Comparison of ENCODE assay signal across 8 mouse cellular contexts in the genomic region with DNA sequence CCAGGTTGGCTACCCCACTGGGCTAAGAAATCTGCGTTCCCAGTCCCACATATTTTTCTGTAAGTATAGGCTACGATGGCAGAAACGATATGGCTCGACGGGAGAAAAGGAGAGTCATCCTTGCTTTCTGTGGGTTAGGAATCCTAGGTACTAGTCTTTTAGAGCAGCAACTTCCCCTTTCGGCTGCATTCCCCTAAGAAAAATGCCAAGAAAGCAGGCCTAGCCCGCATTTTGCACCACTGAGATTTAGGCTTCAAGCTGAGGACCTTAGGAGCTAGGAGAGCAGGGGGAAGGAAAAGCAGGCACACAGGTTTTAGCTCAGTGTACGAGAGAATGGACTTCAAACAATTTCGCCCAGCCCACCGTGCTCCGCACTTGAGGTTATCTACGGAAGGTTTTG. TPM values are rescaled to one million over a fixed set of nuclear protein-coding genes. Genes with fewer than 3 reads are reported as not detected.
DNase-seq lines count a peak whose midpoint lies in the region; ATAC-seq lines count a peak whose summit lies in the region.

No protein-coding gene starts in this region.

- peak overlapping the region; percentile 68 for H3K9ac ChIP-seq in embryonic facial prominence, embryonic 12.5 days
- peak overlapping the region; percentile 31; the same call in 1 of the 2 replicates for H3K9ac ChIP-seq in midbrain, embryonic 15.5 days

- ATAC-seq in embryonic facial prominence, embryonic 12.5 days (ENCODE audit: insufficient number of reproducible peaks, insufficient read depth, low FRiP score, low TSS enrichment) = no peak
- no peak for ATAC-seq in midbrain, embryonic 15.5 days (replicated peaks)

- peak; percentile 12 for DNase-seq in cerebellum, adult 9-10 months
- DNase-seq in cerebellum, adult 11 months = no peak
- peak; percentile 47 for DNase-seq in 416B (ENCODE audit: low read depth)
- DNase-seq in kidney, postnatal 10 days = peak; percentile 4
- DNase-seq in spleen, postnatal 4 days (ENCODE audit: low spot score in 2 of 2) = no peak
- no peak for DNase-seq in adrenal gland, postnatal 10 days

- H3K4me2 ChIP-seq in embryonic facial prominence, embryonic 12.5 days (replicated peaks) = peak overlapping the region; percentile 47
- H3K4me2 ChIP-seq in midbrain, embryonic 15.5 days = peak overlapping the region; percentile 53

- peaks cover 4% of the 10 kb centered on the region; the same call in 1 of the 2 replicates for H3K4me1 ChIP-seq in embryonic facial prominence, embryonic 12.5 days
- H3K4me1 ChIP-seq in midbrain, embryonic 15.5 days = peaks cover 14% of the 10 kb centered on the region

- 28% methylated on average over 12 of the region's 12 CpGs for WGBS in embryonic facial prominence, embryonic 12.5 days
- WGBS in midbrain, embryonic 15.5 days = 35% methylated on average over 12 of the region's 12 CpGs

- no peaks in the 10 kb centered on the region for H3K9me3 ChIP-seq in embryonic facial prominence, embryonic 12.5 days
- H3K9me3 ChIP-seq in midbrain, embryonic 15.5 days = no peaks in the 10 kb centered on the region

- peak overlapping the region; percentile 65 for H3K27ac ChIP-seq in embryonic facial prominence, embryonic 12.5 days
- no peak overlapping the region for H3K27ac ChIP-seq in midbrain, embryonic 15.5 days

- peak overlapping the region; percentile 52 for H3K4me3 ChIP-seq in embryonic facial prominence, embryonic 12.5 days
- peak overlapping the region; percentile 46 for H3K4me3 ChIP-seq in midbrain, embryonic 15.5 days

- no peaks in the 10 kb centered on the region for H3K27me3 ChIP-seq in embryonic facial prominence, embryonic 12.5 days
- H3K27me3 ChIP-seq in midbrain, embryonic 15.5 days (replicated peaks) = no peaks in the 10 kb centered on the region

- no peaks in the 10 kb centered on the region for H3K36me3 ChIP-seq in embryonic facial prominence, embryonic 12.5 days
- no peaks in the 10 kb centered on the region for H3K36me3 ChIP-seq in midbrain, embryonic 15.5 days (replicated peaks)

RNA-seq across cellular contexts. Expression of a gene that starts 0.9 kb away (rescaled TPM):
- polyA plus RNA-seq in embryonic facial prominence, embryonic 12.5 days (2016; fragmentation: Nextera tagmentation; extraction: Ambion mirVana) = 37.0 and 38.2 TPM in 2 replicates
- polyA plus RNA-seq in midbrain, embryonic 15.5 days (2015; fragmentation: Nextera tagmentation; extraction: Ambion mirVana) = 10.8 and 12.0 TPM in 2 replicates
- total RNA-seq in adrenal gland, postnatal 10 days (2021) = 10 to 100 TPM; 27.2 to 28.5 TPM

Comparison
In these comparisons a context has a peak if more than half of its experiments do, and no peak if none do; other contexts are left out.
1. DNase-seq: peak in cerebellum, adult 9-10 months (single experiment), 416B (single experiment) and kidney, postnatal 10 days (single experiment); none in cerebellum, adult 11 months (single experiment), spleen, postnatal 4 days (0 of 2) and adrenal gland, postnatal 10 days (single experiment).